Mouse (Mus musculus) regulatory T cell (primary cell): ENCODE measurements around the gene Cd4.

ENCODE experiments used
- in situ Hi-C: fragments of 300-600 bp; cut with MboI, MseI; formaldehyde crosslinking; loops from one replicate; pipeline ENCODE4 v1.15.1; 2025; ENCODE audit warnings: high pct_unique_total_duplicates

Cd4 gene

DNA sequence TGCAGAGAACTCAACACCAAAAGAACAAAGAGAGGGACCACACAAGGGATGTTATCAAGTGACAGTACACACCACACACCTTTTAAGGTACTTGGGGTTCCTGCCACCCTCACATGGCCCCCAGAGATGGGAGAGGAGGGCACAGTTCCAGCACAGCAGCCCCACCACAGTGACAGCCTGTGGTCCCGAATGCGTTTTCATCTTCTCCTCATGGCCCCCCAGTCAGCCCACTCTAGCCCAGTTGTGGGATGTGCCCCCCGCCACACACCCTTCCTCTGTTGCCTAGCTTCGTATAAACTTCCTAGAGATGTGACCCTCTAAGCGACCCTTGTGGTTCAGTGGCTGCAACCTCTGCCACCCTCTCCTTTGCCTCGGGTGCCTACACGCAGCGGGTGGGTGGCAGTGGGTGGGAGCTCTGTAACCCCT lies 2.1 kb downstream of the Cd4 start:
- in situ Hi-C loops, result no loop called here

DNA sequence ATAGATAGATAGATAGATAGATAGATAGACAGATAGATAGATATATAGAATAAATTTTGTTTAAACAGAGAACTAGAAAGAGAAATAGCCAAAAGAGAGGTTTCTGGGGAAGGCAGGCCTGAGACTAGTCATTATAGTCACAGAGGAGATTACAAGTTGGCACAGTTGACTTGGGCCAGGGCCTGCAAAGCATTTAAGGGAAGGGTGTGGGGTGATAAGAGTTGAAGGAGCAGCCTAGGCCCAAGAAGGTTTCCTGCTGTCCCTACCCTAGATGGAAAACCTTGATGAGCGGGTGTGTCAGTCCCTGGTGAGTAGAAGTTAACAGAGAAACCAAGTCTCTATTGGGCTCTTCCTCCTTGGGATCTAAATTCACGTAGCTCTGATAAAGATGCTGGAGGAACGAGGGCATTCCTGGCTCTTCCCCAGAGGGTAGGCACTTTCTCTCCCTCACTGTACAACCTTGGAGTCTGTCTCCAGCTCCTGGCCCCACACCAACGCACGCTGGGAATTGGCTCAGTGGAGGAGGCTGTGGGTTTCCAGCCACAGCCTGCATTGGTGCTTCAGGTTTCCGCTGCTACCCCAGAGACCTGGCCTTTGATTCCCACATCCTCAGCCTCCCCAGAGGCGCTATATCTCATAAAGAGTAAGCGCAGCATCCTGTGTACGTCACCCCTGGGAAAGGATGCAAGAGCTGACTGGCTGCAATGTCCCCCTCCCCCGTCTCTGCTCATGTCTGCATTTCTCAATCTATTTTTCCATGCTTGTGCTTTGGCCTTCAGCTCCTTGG lies 3.1 kb downstream of the Cd4 start:
- in situ Hi-C loops, result no loop called here

DNA sequence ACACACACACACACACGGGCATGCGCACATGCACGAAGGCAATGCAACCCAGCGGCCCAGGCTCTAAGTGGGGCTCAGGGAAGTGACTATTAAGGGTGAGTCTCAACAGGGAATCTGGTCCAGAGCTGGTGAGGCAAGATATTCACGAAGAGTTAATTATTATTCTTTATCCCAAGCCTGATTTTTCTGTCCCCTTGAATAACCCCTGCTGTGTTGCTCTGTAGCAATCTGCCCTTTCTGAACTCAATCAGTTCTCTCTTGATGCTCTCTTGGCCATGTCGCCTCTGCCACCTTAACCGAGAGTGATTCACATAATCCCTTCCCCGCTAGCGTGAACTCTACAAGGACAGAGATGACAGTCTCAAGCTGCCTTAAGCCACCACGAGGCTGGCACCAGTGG lies 4.7 kb downstream of the Cd4 start:
- in situ Hi-C loops, result no loop called here

DNA sequence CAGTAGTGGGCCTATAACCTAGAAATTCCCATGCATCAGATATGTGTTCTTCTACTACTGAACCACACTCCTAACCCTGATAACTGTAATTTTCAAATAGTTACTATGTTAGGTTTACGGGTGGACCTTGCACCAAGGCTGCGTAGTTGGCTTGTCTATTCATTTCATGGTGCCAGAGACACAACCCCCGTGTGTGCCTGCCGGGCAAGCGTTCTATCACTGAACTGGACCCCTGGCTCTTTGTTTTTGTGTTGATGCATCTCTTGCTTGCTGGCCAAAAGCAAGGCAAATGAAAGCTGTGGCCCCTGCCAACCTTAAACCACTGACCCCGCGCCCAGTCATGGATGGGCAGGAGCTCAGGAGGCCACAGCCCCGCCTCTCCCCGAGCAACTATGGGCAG lies 6.2 kb downstream of the Cd4 start:
- in situ Hi-C loops, result no loop called here

GRCm38 (mm10) chr6:124879390-124879789 lies 8.6 kb downstream of the Cd4 start:
- in situ Hi-C loops, result no loop called here

- in situ Hi-C loops, result no loop called here
Observed at GRCm38 (mm10) chr6:124874348-124874747, 13.7 kb downstream of the Cd4 start.

- in situ Hi-C loops, result no loop called here
Observed at GRCm38 (mm10) chr6:124866560-124866959, 21.5 kb downstream of the Cd4 start.

DNA sequence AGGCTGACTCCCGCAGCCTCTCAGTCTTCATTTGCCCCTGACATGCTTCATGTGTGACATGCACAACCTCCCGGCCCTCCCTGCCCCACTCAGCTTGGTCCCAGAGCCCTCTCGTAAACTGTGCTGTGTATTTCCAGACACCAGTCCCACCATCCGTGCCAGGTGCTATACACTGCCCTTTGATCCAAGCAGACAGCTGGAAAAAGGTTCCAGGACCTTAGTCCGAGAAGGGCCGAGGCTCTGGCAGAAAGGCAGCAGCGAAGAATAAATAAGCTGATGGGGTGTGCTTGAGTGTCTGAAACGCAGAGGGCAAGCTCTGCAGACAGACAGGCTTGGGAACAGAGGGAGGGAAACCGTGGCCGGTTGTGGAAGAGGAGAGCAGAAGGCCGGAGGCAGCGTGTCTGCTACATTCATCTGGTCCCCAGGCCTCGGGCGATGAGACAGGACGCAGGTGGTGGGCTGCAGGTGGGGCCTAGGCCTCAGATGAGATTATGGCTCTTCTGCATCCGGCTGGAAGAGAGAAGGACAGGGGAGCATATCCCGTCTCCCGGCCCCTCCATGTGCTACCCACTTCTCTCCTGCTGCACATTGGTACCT lies 22.2 kb downstream of the Cd4 start:
- in situ Hi-C loops, result no loop called here

GRCm38 (mm10) chr6:124863658-124864298 lies 24.2 kb downstream of the Cd4 start, which contains the start of gene Gpr162:
Gene Gpr162, minus strand, starts transcription at chr6:124863983.
- in situ Hi-C loops, result no loop called here

- in situ Hi-C loops, result no loop called here
Observed at GRCm38 (mm10) chr6:124863125-124863657, 24.8 kb downstream of the Cd4 start.

- in situ Hi-C loops, result no loop called here
Observed at GRCm38 (mm10) chr6:124862406-124863124, 25.5 kb downstream of the Cd4 start.

DNA sequence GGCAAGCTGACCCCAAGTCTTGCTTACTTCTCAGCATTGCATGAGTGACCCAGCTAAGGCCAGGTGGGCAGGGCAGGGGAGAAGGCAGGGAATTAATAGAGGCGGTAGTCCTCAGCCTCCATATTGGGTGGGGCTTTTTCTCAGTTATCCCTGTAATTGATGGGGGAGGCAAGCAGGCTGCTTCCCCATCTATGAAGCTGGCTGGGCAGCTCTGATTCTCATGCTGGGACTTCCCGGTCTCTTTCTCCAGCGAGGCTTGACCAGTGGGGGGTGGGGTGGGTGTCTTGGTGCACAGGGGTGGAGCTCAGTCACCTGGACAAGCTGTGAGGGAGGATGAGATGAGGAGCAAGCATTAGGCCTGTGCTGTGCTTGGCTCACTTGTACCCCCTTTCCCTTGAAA lies 26.2 kb downstream of the Cd4 start:
- in situ Hi-C loops, result no loop called here

GRCm38 (mm10) chr6:124861266-124861665 lies 26.8 kb downstream of the Cd4 start:
- in situ Hi-C loops, result no loop called here

GRCm38 (mm10) chr6:124860511-124860910 lies 27.5 kb downstream of the Cd4 start:
- in situ Hi-C loops, result no loop called here

- in situ Hi-C loops, result no loop called here
Observed at GRCm38 (mm10) chr6:124859725-124860124, 28.3 kb downstream of the Cd4 start.

GRCm38 (mm10) chr6:124858561-124859318 lies 29.3 kb downstream of the Cd4 start:
- in situ Hi-C loops, result no loop called here

DNA sequence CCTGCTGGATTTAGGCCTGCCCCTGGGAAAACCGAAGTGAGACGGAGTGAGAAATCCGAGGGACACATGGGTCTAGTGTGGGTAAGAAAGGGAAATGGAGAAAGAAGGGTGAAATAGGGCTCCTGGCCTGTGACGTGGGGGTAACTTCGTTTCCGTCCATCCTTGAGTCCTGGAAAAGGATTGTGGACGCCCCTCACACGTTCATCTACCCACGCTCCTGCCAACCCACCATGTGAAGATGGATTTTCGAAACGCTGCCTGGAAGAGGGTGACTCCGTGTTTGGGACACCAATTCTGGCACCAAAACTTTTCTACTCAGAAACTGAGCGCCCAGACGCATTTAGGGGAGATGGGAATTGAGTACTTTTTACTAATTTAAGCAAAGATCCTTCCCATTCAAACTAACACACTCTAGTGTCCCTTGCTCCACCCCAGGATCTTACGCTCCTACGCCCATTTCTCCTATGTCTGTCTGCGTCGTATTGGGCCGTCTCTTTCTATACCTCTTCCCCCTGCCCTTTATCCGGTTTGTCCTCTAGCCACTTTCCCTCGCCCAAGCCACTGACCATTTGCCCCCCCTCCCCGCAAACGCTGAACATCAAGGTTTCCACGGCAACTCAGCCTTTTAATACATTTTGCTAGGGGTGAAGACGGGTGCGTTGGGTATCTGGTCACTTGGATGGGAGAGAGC lies 30.0 kb downstream of the Cd4 start:
- in situ Hi-C loops, result no loop called here

- in situ Hi-C loops, result no loop called here
Observed at GRCm38 (mm10) chr6:124856916-124857839, 30.8 kb downstream of the Cd4 start, which contains the start of gene P3h3. Gene P3h3, minus strand, starts transcription at chr6:124857752.

GRCm38 (mm10) chr6:124856321-124856720 lies 31.7 kb downstream of the Cd4 start:
- in situ Hi-C loops, result no loop called here
